Mouse (Mus musculus) ES-E14 (cell line): Measurements from ENCODE around the gene Ptk7.

Experiments
- MAFK ChIP-seq: IDR thresholded peaks from 2 replicates; pipeline ENCODE4 v1.6.1; 2014; ENCODE audit warnings: mild to moderate bottlenecking, low read depth, low read length, inconsistent platforms; ENCODE audit not compliant: insufficient read depth
- ZNF384 ChIP-seq: IDR thresholded peaks from 2 replicates; pipeline ENCODE4 v1.6.1; 2012; ENCODE audit warnings: low read depth, low read length, inconsistent platforms

- TF ChIP-seq ZNF384 (no peak), MAFK (no peak)
Measured at GRCm38 (mm10) chr17:46628471-46628790, 873 bp downstream of the Ptk7 start.
